Mouse (Mus musculus): ENCODE results near the gene Sema6b. TPM values are rescaled to one million over a fixed set of nuclear protein-coding genes. Genes with fewer than 3 reads are reported as not detected.

Gene Sema6b
- polyA plus RNA-seq (2017; shearing (Covaris generic)) = not detected

GRCm38 (mm10) chr17:56139858-56140595 lies at the start of gene Sema6b:
Sema6b (minus strand) TSS chr17:56140343.

GRCm38 (mm10) chr17:56183658-56184103 lies 43.5 kb upstream of the Sema6b start, which contains the start of gene Mydgf:
Mydgf (minus strand) TSS chr17:56183920.

GRCm38 (mm10) chr17:56162231-56162774 lies 22.2 kb upstream of the Sema6b start, which contains the start of gene Tnfaip8l1:
Tnfaip8l1 (plus strand) TSS chr17:56162477.

GRCm38 (mm10) chr17:56121826-56122225 lies 18.3 kb downstream of the Sema6b start, which contains the start of gene Lrg1:
Lrg1 (minus strand) TSS chr17:56122001.

GRCm38 (mm10) chr17:56117251-56117710 lies 22.9 kb downstream of the Sema6b start, which contains the start of gene Plin5:
Plin5 (minus strand) TSS chr17:56117596.

GRCm38 (mm10) chr17:56109219-56110051 lies 30.7 kb downstream of the Sema6b start, which contains the start of gene Plin4:
Plin4 (minus strand) TSS chr17:56109803.

GRCm38 (mm10) chr17:56078880-56079795 lies 61.0 kb downstream of the Sema6b start, which contains the start of gene Hdgfl2:
Hdgfl2 (plus strand) TSS chr17:56079634.

GRCm38 (mm10) chr17:56074827-56075208 lies 65.3 kb downstream of the Sema6b start, which contains the start of gene Ubxn6:
Ubxn6 (minus strand) TSS chr17:56075028.

Other genes with a start within 250 kb of the Sema6b start
- gene Zfp959, start 248.2 kb downstream of the Sema6b start, polyA plus RNA-seq (2017; shearing (Covaris generic)) = 31.1 TPM
- 15.2 TPM for gene Zfp119b, start 190.8 kb downstream of the Sema6b start, polyA plus RNA-seq (2017; shearing (Covaris generic))
- gene Ebi3, start 187.7 kb downstream of the Sema6b start, polyA plus RNA-seq (2017; shearing (Covaris generic)) = 48.5 TPM
- gene Yju2, start 181.2 kb downstream of the Sema6b start, polyA plus RNA-seq (2017; shearing (Covaris generic)) = 40.2 TPM
- gene Shd, start 169.9 kb downstream of the Sema6b start, polyA plus RNA-seq (2017; shearing (Covaris generic)) = 0.19 TPM
- gene Fsd1, start 153.8 kb downstream of the Sema6b start, polyA plus RNA-seq (2017; shearing (Covaris generic)) = not detected
- 0.24 TPM for gene Stap2, start 134.8 kb downstream of the Sema6b start, polyA plus RNA-seq (2017; shearing (Covaris generic))
- 29.7 TPM for gene Mpnd, start 134.6 kb downstream of the Sema6b start, polyA plus RNA-seq (2017; shearing (Covaris generic))
- 149 TPM for gene Sh3gl1, start 103.7 kb downstream of the Sema6b start, polyA plus RNA-seq (2017; shearing (Covaris generic))
- 0.52 TPM for gene Chaf1a, start 99.9 kb downstream of the Sema6b start, polyA plus RNA-seq (2017; shearing (Covaris generic))
- gene Ubxn6, start 65.3 kb downstream of the Sema6b start, polyA plus RNA-seq (2017; shearing (Covaris generic)) = 82.8 TPM
- 145 TPM for gene Hdgfl2, start 60.7 kb downstream of the Sema6b start, polyA plus RNA-seq (2017; shearing (Covaris generic))
- gene Plin4, start 30.5 kb downstream of the Sema6b start, polyA plus RNA-seq (2017; shearing (Covaris generic)) = not detected
- gene Plin5, start 22.7 kb downstream of the Sema6b start, polyA plus RNA-seq (2017; shearing (Covaris generic)) = not detected
- not detected for gene Lrg1, start 18.3 kb downstream of the Sema6b start, polyA plus RNA-seq (2017; shearing (Covaris generic))
- 40.2 TPM for gene Tnfaip8l1, start 22.1 kb upstream of the Sema6b start, polyA plus RNA-seq (2017; shearing (Covaris generic))
- gene Mydgf, start 43.6 kb upstream of the Sema6b start, polyA plus RNA-seq (2017; shearing (Covaris generic)) = 74.8 TPM
- gene Dpp9, start 78.6 kb upstream of the Sema6b start, polyA plus RNA-seq (2017; shearing (Covaris generic)) = 29.9 TPM
- 2.6 TPM for gene Fem1a, start 116.5 kb upstream of the Sema6b start, polyA plus RNA-seq (2017; shearing (Covaris generic))
- gene Ticam1, start 136.4 kb upstream of the Sema6b start, polyA plus RNA-seq (2017; shearing (Covaris generic)) = 9.7 TPM
- gene Plin3, start 152.5 kb upstream of the Sema6b start, polyA plus RNA-seq (2017; shearing (Covaris generic)) = 42.3 TPM
- gene Arrdc5, start 159.9 kb upstream of the Sema6b start, polyA plus RNA-seq (2017; shearing (Covaris generic)) = not detected
- gene Uhrf1, start 163.0 kb upstream of the Sema6b start, polyA plus RNA-seq (2017; shearing (Covaris generic)) = 14.2 TPM
- gene Kdm4b, start 185.7 kb upstream of the Sema6b start, polyA plus RNA-seq (2017; shearing (Covaris generic)) = 8.6 TPM

All from CD4-positive, CD25-positive, alpha-beta regulatory T cell, adult 9 weeks (primary cell).